Mouse (Mus musculus) lung, adult 2 months (tissue): ENCODE measurements at regions not wholly inside any gene's neighbourhood (a gene's known extent, or its start where the extent isn't known, plus 50 kb on each side); places are given as distances from the start of the nearest gene placed in this dataset.

ENCODE experiments used
- DNase-seq: peaks from one replicate; pipeline ENCODE4 v3.0.0; 2022
- H3K4me1 ChIP-seq: fragments of 200-500 bp; 2 replicates; pipeline ENCODE4 v1.6.1; 2011; ENCODE audit warnings: low read length; ENCODE audit not compliant: control insufficient read depth, insufficient read depth
- H3K4me3 ChIP-seq: fragments of 200-500 bp; replicated peaks from 2 replicates; pipeline ENCODE3; 2011; ENCODE audit warnings: low read depth, mild to moderate bottlenecking, control low read depth, low read length; ENCODE audit errors: extremely low read depth
- CTCF ChIP-seq: fragments of 200-500 bp; IDR thresholded peaks from 2 replicates; pipeline ENCODE4 v1.5.1; 2011; ENCODE audit warnings: mild to moderate bottlenecking, low read length, control low read depth; ENCODE audit not compliant: insufficient read depth
- POLR2A ChIP-seq: fragments of 200-500 bp; IDR thresholded peaks from 2 replicates; pipeline ENCODE4 v1.6.1; 2011; ENCODE audit warnings: low read depth, mild to moderate bottlenecking, control low read depth, low read length, borderline replicate concordance; ENCODE audit errors: extremely low read depth
- WGBS: fragments of 180-500 bp; shearing (Covaris S2); methylation state at CpG from one replicate; pipeline ENCODE4 v1.1.7; 2018; 5-methylcytosine and 5-hydroxymethylcytosine counted together

DNA sequence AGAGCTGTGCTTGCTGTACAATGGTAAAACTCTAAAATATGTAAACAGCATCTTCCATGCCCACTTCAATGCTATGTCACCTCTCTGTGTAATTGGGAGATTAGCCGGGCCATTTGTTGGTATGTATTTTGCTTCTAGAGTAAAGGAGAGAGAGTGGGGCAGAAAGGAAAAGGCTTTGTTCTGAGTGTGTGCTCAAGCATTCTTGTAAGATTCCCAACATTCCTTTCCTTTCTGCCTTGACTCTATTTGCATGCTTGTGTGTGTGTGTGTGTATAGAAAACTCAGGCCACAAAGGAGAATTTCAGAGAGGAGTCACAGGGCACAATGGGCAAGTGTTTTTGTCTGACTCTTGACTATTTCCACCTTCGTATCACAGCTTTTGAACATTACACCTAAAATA is 281.2 kb upstream of the Kirrel3 start:
- TF ChIP-seq CTCF (no peak), POLR2A (no peak)
- whole genome bisulfite sequencing: 47% methylated on average over 2 of the region's 2 CpGs
- DNase-seq: no peak
- H3K4me1 ChIP-seq: no peaks in the 10 kb centered on the region
- H3K4me3 ChIP-seq: no peak overlapping the region

GRCm38 (mm10) chr9:34231561-34231960 is 254.1 kb upstream of the Kirrel3 start:
- Histone ChIP-seq H3K4me3 (no peak overlapping the region), H3K4me1 (no peaks in the 10 kb centered on the region)
- 16% methylated on average over 2 of the region's 2 CpGs for WGBS
- no peak for DNase-seq
- TF ChIP-seq CTCF: no peak
- TF ChIP-seq POLR2A: no peak

DNA sequence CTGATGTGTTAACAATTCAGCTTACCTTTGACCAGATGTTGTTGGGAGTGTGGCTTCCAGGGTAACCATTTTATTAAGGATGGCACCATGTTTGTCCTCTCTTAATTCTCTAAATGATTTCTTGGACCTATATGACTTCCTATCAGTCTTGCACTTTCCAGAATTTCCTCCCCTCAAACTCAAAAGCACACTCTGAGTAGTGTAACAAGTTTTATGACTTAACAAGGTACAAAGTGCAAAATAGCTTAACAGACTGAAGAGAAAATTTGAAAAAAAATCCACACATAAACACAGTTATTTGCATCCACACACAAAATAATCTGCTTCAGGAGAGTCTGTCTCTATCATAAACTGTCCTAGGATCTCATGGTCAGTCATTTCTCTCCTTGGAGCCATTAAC is 251.0 kb upstream of the Kirrel3 start:
- H3K4me1 ChIP-seq: no peaks in the 10 kb centered on the region
- DNase-seq: no peak
- no peak overlapping the region for H3K4me3 ChIP-seq
- TF ChIP-seq CTCF: no peak
- TF ChIP-seq POLR2A: no peak

- 73% methylated on average over 2 of the region's 2 CpGs for WGBS
- TF ChIP-seq CTCF: no peak
- no peak for TF ChIP-seq POLR2A
- Histone ChIP-seq H3K4me1 (no peaks in the 10 kb centered on the region), H3K4me3 (no peak overlapping the region)
- no peak for DNase-seq
These were observed 246.2 kb upstream of the Kirrel3 start for GRCm38 (mm10) chr9:34239531-34239930.

- WGBS: 66% methylated on average over 2 of the region's 2 CpGs
These were observed 242.0 kb upstream of the Kirrel3 start for GRCm38 (mm10) chr9:34243674-34244073.

DNA sequence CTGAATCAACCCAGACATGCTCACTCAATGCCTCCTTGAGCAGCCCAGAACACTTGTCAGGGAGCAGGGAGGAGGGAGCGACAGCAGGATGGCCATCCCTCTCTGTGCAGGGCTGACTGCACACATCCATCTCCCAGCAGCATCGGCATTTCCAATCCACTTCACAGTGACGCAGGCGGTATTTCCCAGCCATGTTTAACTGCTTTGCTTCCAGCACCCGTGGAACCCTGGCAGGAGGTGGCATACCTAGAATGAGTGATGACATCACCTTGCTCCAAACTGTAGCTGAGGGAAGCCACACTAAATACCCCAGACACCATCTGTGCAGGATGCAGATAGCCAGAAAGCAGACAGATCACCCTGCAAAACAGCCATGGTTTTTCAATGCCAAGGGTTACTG is 241.1 kb upstream of the Kirrel3 start:
- Histone ChIP-seq H3K4me1 (no peaks in the 10 kb centered on the region), H3K4me3 (no peak overlapping the region)
- no peak for DNase-seq
- WGBS: 75% methylated on average over 5 of the region's 5 CpGs
- no peak for TF ChIP-seq CTCF
- no peak for TF ChIP-seq POLR2A

More at GRCm38 (mm10) chr9:34243674-34244073, 242.0 kb upstream of the Kirrel3 start:
- Histone ChIP-seq H3K4me1 (no peaks in the 10 kb centered on the region), H3K4me3 (no peak overlapping the region)
- no peak for DNase-seq
- no peak for TF ChIP-seq POLR2A
- TF ChIP-seq CTCF: no peak

DNA sequence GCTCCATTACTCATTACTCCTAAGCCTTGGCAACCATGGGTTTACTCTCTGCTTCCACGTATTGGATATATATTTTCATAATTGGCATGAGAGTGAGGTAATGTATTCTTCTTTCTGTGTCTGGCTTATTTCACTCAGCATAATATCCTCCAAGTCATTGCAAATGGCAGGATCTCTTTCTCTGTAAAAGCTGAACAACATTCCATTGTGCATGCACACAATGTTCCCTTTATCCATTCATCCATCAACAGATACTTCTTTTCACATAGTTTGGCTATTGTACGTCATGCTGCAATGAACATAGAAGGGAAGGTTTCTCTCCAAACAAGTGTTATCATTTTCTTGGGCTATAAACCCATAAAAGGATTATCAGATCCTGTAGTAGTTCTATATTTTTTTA is 232.9 kb upstream of the Kirrel3 start:
- DNase-seq: no peak
- WGBS: 68% methylated on average over 2 of the region's 2 CpGs
- TF ChIP-seq POLR2A: no peak
- TF ChIP-seq CTCF: no peak
- Histone ChIP-seq H3K4me1 (no peaks in the 10 kb centered on the region), H3K4me3 (no peak overlapping the region)

- 45% methylated on average over 2 of the region's 2 CpGs for WGBS
- no peak for DNase-seq
- TF ChIP-seq POLR2A (no peak), CTCF (no peak)
- H3K4me3 ChIP-seq: no peak overlapping the region
- H3K4me1 ChIP-seq: no peaks in the 10 kb centered on the region
These were observed 227.2 kb upstream of the Kirrel3 start for GRCm38 (mm10) chr9:34258492-34258891.

DNA sequence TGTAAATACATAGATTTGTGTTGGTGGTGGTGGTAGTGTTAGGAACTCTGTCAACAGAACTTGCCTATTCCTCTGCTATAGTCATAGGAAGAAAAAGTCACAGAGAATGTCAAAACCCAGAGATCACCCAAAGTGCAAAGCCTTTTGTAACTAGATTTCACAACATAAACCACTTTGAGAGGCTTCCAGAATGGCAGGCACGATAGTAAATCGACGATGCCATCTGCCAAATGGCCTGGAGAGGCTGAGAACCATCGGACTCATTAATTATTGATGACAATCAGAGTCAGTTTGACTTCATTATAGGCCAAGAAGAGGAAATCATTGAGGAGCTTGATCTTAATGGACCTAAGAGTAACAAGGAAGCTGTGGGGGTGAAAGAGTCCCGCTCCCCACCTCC is 207.6 kb upstream of the Kirrel3 start:
- no peaks in the 10 kb centered on the region for H3K4me1 ChIP-seq
- no peak for TF ChIP-seq CTCF
- TF ChIP-seq POLR2A: no peak
- no peak overlapping the region for H3K4me3 ChIP-seq
- no peak for DNase-seq
- WGBS: 76% methylated on average over 5 of the region's 5 CpGs

- no peak overlapping the region for H3K4me3 ChIP-seq
- TF ChIP-seq CTCF (no peak), POLR2A (no peak)
- H3K4me1 ChIP-seq: no peaks in the 10 kb centered on the region
- 69% methylated on average over 2 of the region's 2 CpGs for WGBS
- DNase-seq: no peak
These were observed 206.3 kb upstream of the Kirrel3 start for GRCm38 (mm10) chr9:34279386-34279785.
